In genomic region chr8:61223729-61224379, GRCm38 (mm10) we compare ENCODE assay signal across 8 mouse cellular contexts. TPM values are rescaled to one million over a fixed set of nuclear protein-coding genes. Genes with fewer than 3 reads are reported as not detected.
DNase-seq lines count a peak whose midpoint lies in the region; ATAC-seq and TF ChIP-seq lines count a peak whose summit lies in the region.

Gene Sh3rf1, plus strand, starts transcription at chr8:61223872.

- peak; percentile 87 for ATAC-seq in embryonic facial prominence, embryonic 12.5 days (ENCODE audit: insufficient number of reproducible peaks, insufficient read depth, low FRiP score, low TSS enrichment)
- ATAC-seq in limb, embryonic 15.5 days (ENCODE audit: insufficient number of reproducible peaks, low FRiP score, low TSS enrichment, low read depth) = peak; percentile 86
- ATAC-seq in midbrain, postnatal 0 days (ENCODE audit: low FRiP score) = peak; percentile 88

- WGBS in embryonic facial prominence, embryonic 12.5 days = under 1% methylated on average over 49 of the region's 84 CpGs
- under 1% methylated on average over 74 of the region's 84 CpGs for WGBS in limb, embryonic 15.5 days
- under 1% methylated on average over 63 of the region's 84 CpGs for WGBS in midbrain, postnatal 0 days

- H3K4me2 ChIP-seq in embryonic facial prominence, embryonic 12.5 days (replicated peaks) = peak within 1 kb of the TSS; percentile 84
- H3K4me2 ChIP-seq in limb, embryonic 15.5 days = peak within 1 kb of the TSS; percentile 87
- peak within 1 kb of the TSS; percentile 93 for H3K4me2 ChIP-seq in midbrain, postnatal 0 days (ENCODE audit: low read depth, low read length, poor library complexity, severe bottlenecking)

- H3K27me3 ChIP-seq in embryonic facial prominence, embryonic 12.5 days = no peaks in the 10 kb centered on the region
- no peaks in the 10 kb centered on the region for H3K27me3 ChIP-seq in limb, embryonic 15.5 days
- H3K27me3 ChIP-seq in midbrain, postnatal 0 days (ENCODE audit: insufficient read depth, low read length) = no peaks in the 10 kb centered on the region

- no peaks in the 10 kb centered on the region for H3K9me3 ChIP-seq in embryonic facial prominence, embryonic 12.5 days
- no peaks in the 10 kb centered on the region for H3K9me3 ChIP-seq in limb, embryonic 15.5 days
- no peaks in the 10 kb centered on the region for H3K9me3 ChIP-seq in midbrain, postnatal 0 days (ENCODE audit: low read length)

- H3K9ac ChIP-seq in embryonic facial prominence, embryonic 12.5 days = peak within 1 kb of the TSS; percentile 84
- peak within 1 kb of the TSS; percentile 80 for H3K9ac ChIP-seq in limb, embryonic 15.5 days
- peak within 1 kb of the TSS; percentile 83 for H3K9ac ChIP-seq in midbrain, postnatal 0 days (replicated peaks; ENCODE audit: low read length, poor library complexity, severe bottlenecking)

- no peaks in the 10 kb centered on the region for H3K36me3 ChIP-seq in embryonic facial prominence, embryonic 12.5 days
- H3K36me3 ChIP-seq in limb, embryonic 15.5 days = no peaks in the 10 kb centered on the region
- H3K36me3 ChIP-seq in midbrain, postnatal 0 days (ENCODE audit: insufficient read depth, low read length) = no peaks in the 10 kb centered on the region

- peak; percentile 85 for DNase-seq in 3134 (ENCODE audit: extremely low read depth, insufficient read length, low spot score)
- DNase-seq in adrenal gland, postnatal 10 days = peak; percentile 90
- peak; percentile 63 for DNase-seq in heart, adult 8-10 months (ENCODE audit: low spot score)
- DNase-seq in kidney, adult 9 months = peak; percentile 80
- peak; percentile 80 for DNase-seq in midbrain, postnatal 0 days (ENCODE audit: low spot score)
- DNase-seq in spleen, postnatal 14 days (ENCODE audit: low spot score in 2 of 2) = peak; percentile 37 to 60

- H3K4me3 ChIP-seq in embryonic facial prominence, embryonic 12.5 days = peak within 1 kb of the TSS; percentile 81
- H3K4me3 ChIP-seq in limb, embryonic 15.5 days = peak within 1 kb of the TSS; percentile 79
- peak within 1 kb of the TSS; percentile 77 for H3K4me3 ChIP-seq in midbrain, postnatal 0 days (ENCODE audit: low read depth, low read length)

- TF ChIP-seq CTCF in midbrain, postnatal 0 days (IDR thresholded peaks at IDR 0.05) = peak; percentile 33

- peak within 1 kb of the TSS; percentile 87 for H3K27ac ChIP-seq in embryonic facial prominence, embryonic 12.5 days
- H3K27ac ChIP-seq in limb, embryonic 15.5 days = peak within 1 kb of the TSS; percentile 88
- peak within 1 kb of the TSS; percentile 59 for H3K27ac ChIP-seq in midbrain, postnatal 0 days (ENCODE audit: low read depth, low read length)

- peaks cover 31% of the 10 kb centered on the region for H3K4me1 ChIP-seq in embryonic facial prominence, embryonic 12.5 days
- peaks cover 25% of the 10 kb centered on the region for H3K4me1 ChIP-seq in limb, embryonic 15.5 days
- H3K4me1 ChIP-seq in midbrain, postnatal 0 days (ENCODE audit: insufficient read depth, low read length) = peaks cover 19% of the 10 kb centered on the region

RNA-seq across cellular contexts. Expression of gene Sh3rf1, which starts in this region (rescaled TPM):
- total RNA-seq in adrenal gland, postnatal 10 days (2021) = 10 to 100 TPM; 10.1 to 10.4 TPM
- 15.5 and 16.0 TPM in 2 replicates for polyA plus RNA-seq in embryonic facial prominence, embryonic 12.5 days (2016; fragmentation: Nextera tagmentation; extraction: Ambion mirVana)
- 1 to 10 TPM; 4.7 to 6.4 (median 5.5) TPM for total RNA-seq in heart, adult 8-10 months (2022)
- polyA plus RNA-seq in limb, embryonic 15.5 days (2015; fragmentation: Nextera tagmentation; extraction: Ambion mirVana) = 11.0 and 11.4 TPM in 2 replicates
- total RNA-seq in midbrain, postnatal 0 days (2014; rRNA removed) = 37.5 and 39.8 TPM in 2 replicates
- 23.9 and 24.3 TPM in 2 replicates for polyA plus RNA-seq in midbrain, postnatal 0 days (2015; fragmentation: Nextera tagmentation; extraction: Ambion mirVana)

Comparison
In these comparisons a context has a peak if more than half of its experiments do, and no peak if none do; other contexts are left out.
1. Peak in every context shown above with its lines: DNase-seq, ATAC-seq, H3K4me3 ChIP-seq and H3K27ac ChIP-seq.